Mouse (Mus musculus) liver, embryonic 12.5 days (tissue): ENCODE results near the gene Filip1. TPM values are rescaled to one million over a fixed set of nuclear protein-coding genes. Genes with fewer than 3 reads are reported as not detected.

Source experiments
- ATAC-seq: fragments of 200-750 bp; cut with Nextera tagmentation; 2 replicates; pipeline ENCODE4 v1.8.0; 2017; ENCODE audit warnings: moderate number of reproducible peaks, mild to moderate bottlenecking, moderate library complexity
- H3K27ac ChIP-seq: fragments of 300-500 bp; sonication (generic); 2 replicates; pipeline ENCODE4 v1.5.1; 2016; ENCODE audit warnings: mild to moderate bottlenecking
- H3K27me3 ChIP-seq: fragments of 300-500 bp; sonication (generic); replicated peaks from 2 replicates; pipeline ENCODE4 v1.6.1; 2016; ENCODE audit warnings: mild to moderate bottlenecking, moderate library complexity
- H3K36me3 ChIP-seq: fragments of 300-500 bp; sonication (generic); 2 replicates; pipeline ENCODE4 v1.6.1; 2016; ENCODE audit warnings: mild to moderate bottlenecking, moderate library complexity
- H3K4me1 ChIP-seq: fragments of 300-500 bp; sonication (generic); 2 replicates; pipeline ENCODE4 v1.6.1; 2016
- H3K4me2 ChIP-seq: fragments of 300-500 bp; sonication (generic); 2 replicates; pipeline ENCODE4 v1.6.1; 2016; ENCODE audit warnings: mild to moderate bottlenecking, moderate library complexity
- H3K4me3 ChIP-seq: fragments of 300-500 bp; sonication (generic); 2 replicates; pipeline ENCODE4 v1.5.1; 2016; ENCODE audit warnings: mild to moderate bottlenecking, moderate library complexity
- H3K9ac ChIP-seq: fragments of 300-500 bp; sonication (generic); 2 replicates; pipeline ENCODE4 v1.6.1; 2016; ENCODE audit warnings: mild to moderate bottlenecking, moderate library complexity
- H3K9me3 ChIP-seq: fragments of 300-500 bp; sonication (generic); replicated peaks from 2 replicates; pipeline ENCODE4 v1.6.1; 2016; ENCODE audit warnings: mild to moderate bottlenecking, moderate library complexity
- WGBS: fragments of 180-500 bp; shearing (Covaris S2); methylation state at CpG from one replicate; pipeline ENCODE4 v1.1.7; 2016; ENCODE audit not compliant: insufficient replicate concordance; 5-methylcytosine and 5-hydroxymethylcytosine counted together
- polyA plus RNA-seq: library from polyadenylated mRNA; unstranded; fragments of >200 nt; fragmentation: Nextera tagmentation; extraction: Ambion mirVana; gene quantifications from 2 replicates; pipeline ENCODE4 v1.2.1, GENCODE M21; 2016

Gene Filip1
- polyA plus RNA-seq, 1 experiment from 2014 or later: 1.2 TPM

DNA sequence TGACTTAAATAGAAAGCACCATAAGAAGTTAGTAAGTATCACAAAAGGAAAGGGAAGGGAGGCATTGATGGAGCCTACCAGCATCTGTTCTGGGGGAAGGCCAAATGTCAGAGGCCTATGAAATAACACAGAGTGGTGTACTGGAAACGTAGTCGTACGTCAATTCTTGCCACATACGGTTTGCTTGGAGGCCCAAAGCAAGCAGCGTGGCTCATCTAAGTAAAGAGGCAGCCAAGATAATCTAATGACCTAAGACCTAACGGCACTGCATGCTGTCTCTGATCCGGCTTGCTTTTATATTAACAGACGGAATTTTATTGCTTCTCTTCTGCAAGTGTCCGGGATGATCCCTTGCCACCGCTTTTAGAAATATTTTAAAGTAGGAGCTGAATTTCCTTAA lies 68.7 kb downstream of the Filip1 start:
- Histone ChIP-seq H3K9me3 (no peaks in the 10 kb centered on the region), H3K27ac (no peak overlapping the region), H3K4me3 (no peak overlapping the region), H3K36me3 (no peaks in the 10 kb centered on the region), H3K4me1 (peaks cover 20% of the 10 kb centered on the region), H3K4me2 (no peak overlapping the region), H3K27me3 (no peaks in the 10 kb centered on the region), H3K9ac (no peak overlapping the region)
- ATAC-seq: no peak
- 70% methylated on average over 10 of the region's 10 CpGs for WGBS

DNA sequence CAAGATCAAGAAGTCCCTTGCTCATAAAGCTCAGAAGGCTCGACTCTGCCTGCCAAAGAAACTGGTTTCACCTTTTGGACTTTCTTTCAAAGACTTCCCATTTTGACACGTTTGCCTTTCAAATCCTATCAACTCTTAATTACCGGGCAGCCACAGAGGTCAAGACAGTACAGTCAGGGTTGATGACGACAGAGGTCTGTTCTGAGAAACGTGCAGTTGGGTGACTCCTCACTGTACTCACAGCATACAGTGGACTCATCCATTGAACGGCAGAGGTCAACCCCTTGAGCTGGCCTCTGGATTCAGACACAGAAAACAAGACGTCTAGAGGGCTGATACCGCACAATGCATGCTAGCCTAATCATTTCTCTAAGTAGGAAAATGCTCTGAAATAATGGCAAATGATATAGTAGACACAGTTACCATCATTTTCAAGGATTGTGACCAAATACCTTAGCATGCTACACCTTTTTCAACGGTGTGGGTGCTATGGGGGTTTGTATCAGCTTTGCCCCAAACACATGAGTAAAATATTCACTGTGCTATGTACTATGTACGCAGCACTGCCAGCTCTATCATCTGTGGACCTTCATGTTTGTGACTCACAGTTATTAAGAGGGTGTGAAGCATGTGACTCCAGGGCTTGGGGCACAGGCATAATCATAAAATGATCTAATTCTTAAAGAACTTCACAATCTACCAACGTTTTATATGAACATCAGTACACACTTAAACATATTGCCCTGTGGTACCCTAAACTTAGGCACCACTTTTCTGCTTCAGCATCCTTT lies 74.0 kb downstream of the Filip1 start:
- ATAC-seq: no peak

DNA sequence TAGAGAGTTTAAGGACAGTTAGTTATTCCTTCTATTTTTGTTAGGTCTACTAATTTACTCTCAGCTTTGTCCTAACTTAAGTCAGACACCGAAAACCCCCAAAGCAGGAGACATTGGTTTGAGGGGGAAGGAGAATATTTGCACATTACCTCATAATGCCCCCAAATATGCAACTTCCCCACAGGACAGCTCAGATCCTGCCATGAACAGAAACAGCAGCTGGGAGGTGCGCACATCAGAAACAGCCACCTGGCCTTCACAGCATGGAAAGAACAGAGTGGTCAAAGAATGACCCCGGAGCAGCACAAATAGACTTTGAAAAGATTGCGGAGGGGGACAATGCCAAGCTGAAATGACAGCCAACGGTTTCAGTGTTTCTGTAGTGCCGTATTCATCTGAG lies 75.1 kb downstream of the Filip1 start:
- Histone ChIP-seq H3K27me3 (no peaks in the 10 kb centered on the region), H3K36me3 (no peaks in the 10 kb centered on the region), H3K4me3 (no peak overlapping the region), H3K9ac (no peak overlapping the region), H3K9me3 (no peaks in the 10 kb centered on the region), H3K4me1 (no peaks in the 10 kb centered on the region), H3K27ac (no peak overlapping the region), H3K4me2 (no peak overlapping the region)
- ATAC-seq: no peak
- 75% methylated on average over 6 of the region's 6 CpGs for WGBS

More for the DNA sequence above, 74.0 kb downstream of the Filip1 start:
- H3K9ac ChIP-seq: no peak overlapping the region
- WGBS: 64% methylated on average over 11 of the region's 11 CpGs
- H3K4me3 ChIP-seq: no peak overlapping the region
- no peaks in the 10 kb centered on the region for H3K27me3 ChIP-seq
- no peaks in the 10 kb centered on the region for H3K36me3 ChIP-seq
- H3K27ac ChIP-seq: no peak overlapping the region
- H3K4me2 ChIP-seq: no peak overlapping the region
- H3K4me1 ChIP-seq: no peaks in the 10 kb centered on the region
- H3K9me3 ChIP-seq: no peaks in the 10 kb centered on the region

DNA sequence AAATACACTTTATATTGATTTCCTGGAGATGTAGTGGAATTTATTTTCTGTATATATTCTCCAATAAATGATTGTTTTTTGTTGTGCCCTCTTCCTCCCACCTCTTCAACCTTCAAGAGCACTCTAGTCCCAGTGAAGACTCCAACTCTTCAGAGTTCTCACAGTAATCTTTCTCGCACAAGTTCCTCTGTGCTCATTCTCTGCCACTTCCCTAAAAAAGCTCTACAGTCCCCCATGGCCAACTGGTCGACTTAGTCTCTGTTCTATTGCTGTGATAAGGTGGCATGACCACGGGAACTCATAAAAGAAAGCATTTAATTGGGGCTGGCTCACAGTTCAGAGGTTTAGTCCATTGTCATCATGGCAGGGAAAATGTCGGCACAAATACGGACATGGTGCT lies 80.1 kb downstream of the Filip1 start:
- no peaks in the 10 kb centered on the region for H3K9me3 ChIP-seq
- no peak overlapping the region for H3K9ac ChIP-seq
- H3K27ac ChIP-seq: no peak overlapping the region
- no peak overlapping the region for H3K4me3 ChIP-seq
- no peaks in the 10 kb centered on the region for H3K27me3 ChIP-seq
- H3K4me1 ChIP-seq: no peaks in the 10 kb centered on the region
- 54% methylated on average over 5 of the region's 5 CpGs for WGBS
- no peak for ATAC-seq
- no peaks in the 10 kb centered on the region for H3K36me3 ChIP-seq
- no peak overlapping the region for H3K4me2 ChIP-seq

DNA sequence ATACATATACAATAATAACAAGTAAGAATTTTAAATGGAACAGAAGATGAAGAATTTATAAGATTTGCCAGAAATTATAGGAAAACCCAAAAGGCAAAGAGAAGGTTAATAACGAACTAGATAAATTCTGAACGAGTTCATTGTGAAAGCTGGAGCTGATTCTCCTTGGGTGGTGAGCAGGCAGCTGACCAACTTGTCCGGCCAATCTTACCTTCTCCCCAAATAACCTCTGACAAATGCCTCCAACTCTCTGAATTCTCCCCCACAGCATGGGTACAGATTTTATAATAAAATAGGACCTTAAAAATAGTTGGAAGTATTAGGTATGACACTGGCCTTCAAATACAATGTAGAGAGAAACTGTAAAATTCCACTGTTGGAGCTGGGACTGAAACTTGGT lies 84.6 kb downstream of the Filip1 start:
- no peak overlapping the region for H3K9ac ChIP-seq
- ATAC-seq: no peak
- 76% methylated on average over 3 of the region's 3 CpGs for WGBS
- no peaks in the 10 kb centered on the region for H3K27me3 ChIP-seq
- no peaks in the 10 kb centered on the region for H3K9me3 ChIP-seq
- H3K27ac ChIP-seq: no peak overlapping the region
- H3K4me3 ChIP-seq: no peak overlapping the region
- no peak overlapping the region for H3K4me2 ChIP-seq
- no peaks in the 10 kb centered on the region for H3K4me1 ChIP-seq
- H3K36me3 ChIP-seq: no peaks in the 10 kb centered on the region

DNA sequence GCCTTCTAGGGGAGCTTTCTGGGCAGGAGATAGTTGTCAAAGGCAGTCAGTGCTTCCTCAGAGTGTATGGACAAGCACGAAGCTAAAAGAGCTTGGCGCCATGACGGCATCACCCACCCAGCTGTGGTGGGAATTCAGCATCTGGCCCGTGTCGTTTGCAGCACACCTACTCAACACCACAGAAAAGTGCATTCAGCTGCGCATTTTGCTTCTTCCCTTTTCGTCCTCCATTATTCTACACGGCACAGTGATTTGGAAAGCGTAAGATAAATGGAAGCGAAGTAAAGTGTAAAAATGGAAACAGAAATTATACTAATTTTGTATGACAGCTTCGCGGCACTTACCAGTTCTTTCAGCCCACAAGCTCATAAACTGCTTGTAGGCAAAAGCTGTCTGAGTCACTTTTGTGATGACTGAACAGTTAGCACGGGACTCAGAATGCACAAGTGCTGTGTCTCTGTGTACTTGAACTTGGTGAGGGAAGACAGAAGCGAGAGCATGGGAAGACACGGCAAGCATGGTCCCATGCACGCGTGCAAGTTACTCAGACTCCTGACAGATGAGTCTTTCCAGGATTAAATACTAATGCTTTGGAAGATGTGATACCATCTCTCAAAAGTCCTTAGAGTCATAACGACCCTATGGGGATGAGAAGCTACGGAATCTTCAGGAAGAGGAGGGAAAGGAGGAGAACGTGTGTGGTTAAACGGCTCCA lies 85.3 kb downstream of the Filip1 start:
- Histone ChIP-seq H3K36me3 (no peaks in the 10 kb centered on the region), H3K27me3 (no peaks in the 10 kb centered on the region), H3K9ac (no peak overlapping the region), H3K4me3 (no peak overlapping the region), H3K9me3 (no peaks in the 10 kb centered on the region), H3K4me2 (no peak overlapping the region), H3K27ac (no peak overlapping the region), H3K4me1 (no peaks in the 10 kb centered on the region)
- WGBS: 79% methylated on average over 21 of the region's 21 CpGs
- no peak for ATAC-seq

DNA sequence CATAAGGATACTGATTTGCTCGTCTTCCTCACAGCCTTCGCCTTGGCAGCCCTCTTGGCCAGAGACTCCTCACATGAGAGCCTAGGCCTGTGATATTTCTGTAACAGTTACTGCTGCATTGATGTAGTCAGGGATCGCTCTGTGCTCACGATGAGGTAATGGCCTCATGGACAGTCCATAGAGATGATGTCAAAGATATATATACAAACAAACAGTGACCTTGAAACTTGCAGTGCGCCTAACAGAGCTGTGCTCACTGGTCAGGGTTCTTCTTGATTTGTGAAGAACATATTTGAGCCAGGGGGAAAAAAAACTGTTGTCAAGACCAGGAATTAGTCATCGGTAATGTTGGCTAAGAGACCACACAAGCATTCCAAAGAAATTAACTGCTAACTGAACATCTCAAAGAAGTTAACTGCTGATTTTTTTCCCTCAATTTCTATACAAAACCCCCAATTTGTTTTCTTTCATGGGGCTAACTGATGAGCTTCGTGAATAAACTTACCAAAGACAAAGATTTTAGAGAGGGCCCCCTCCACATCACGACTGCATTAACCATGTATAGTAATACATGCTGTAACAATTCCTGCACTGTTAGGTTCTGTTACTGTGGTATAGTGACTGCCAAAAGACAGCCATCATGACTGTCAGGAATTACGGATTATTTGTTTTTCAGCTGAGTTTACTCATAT lies 86.0 kb downstream of the Filip1 start:
- Histone ChIP-seq H3K9me3 (no peaks in the 10 kb centered on the region), H3K4me3 (no peak overlapping the region), H3K4me1 (no peaks in the 10 kb centered on the region), H3K27ac (no peak overlapping the region), H3K36me3 (no peaks in the 10 kb centered on the region), H3K27me3 (no peaks in the 10 kb centered on the region), H3K9ac (no peak overlapping the region), H3K4me2 (no peak overlapping the region)
- no peak for ATAC-seq
- 73% methylated on average over 9 of the region's 9 CpGs for WGBS

DNA sequence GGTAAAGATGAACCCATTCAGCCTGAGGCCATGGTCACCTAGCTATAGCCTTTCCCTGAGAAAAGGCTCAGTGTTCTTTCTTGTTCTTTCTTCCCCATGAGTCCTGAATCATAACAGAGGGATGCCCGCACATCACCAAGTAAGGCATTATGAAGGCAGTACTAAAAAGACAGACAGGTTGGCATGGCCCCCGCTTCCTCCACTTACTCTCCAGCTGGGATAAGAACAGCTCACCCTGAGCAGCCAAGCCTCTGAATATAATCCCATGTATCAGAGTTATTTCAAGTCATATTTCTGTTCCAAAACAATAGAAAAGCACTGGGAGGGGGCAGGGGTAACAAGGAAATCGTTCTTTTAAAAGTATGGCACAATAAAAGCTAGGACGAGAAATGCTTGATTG lies 86.7 kb downstream of the Filip1 start:
- no peak for ATAC-seq
- no peak overlapping the region for H3K27ac ChIP-seq
- 72% methylated on average over 4 of the region's 4 CpGs for WGBS

DNA sequence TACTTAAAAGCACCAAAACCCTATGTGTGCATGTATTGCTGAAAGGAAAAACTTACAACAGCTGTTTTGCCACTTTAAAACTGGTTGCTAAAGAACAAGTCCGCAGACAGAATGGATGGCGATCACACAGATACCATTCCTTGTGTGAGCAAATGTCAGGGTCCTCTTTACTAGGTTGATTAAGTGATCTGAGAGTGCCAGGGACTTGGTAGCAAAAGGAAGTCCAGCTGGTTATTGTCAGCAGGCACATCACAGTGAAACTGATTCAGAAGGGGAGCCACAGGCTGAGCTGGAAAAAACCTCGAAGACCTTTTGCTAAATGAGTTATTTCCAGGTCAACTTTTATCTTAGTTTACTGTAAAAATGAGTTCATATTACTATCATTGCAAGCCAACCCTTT lies 89.4 kb downstream of the Filip1 start:
- 73% methylated on average over 3 of the region's 3 CpGs for WGBS
- no peaks in the 10 kb centered on the region for H3K36me3 ChIP-seq
- peaks cover 6% of the 10 kb centered on the region for H3K4me1 ChIP-seq
- no peak overlapping the region for H3K4me3 ChIP-seq
- H3K4me2 ChIP-seq: no peak overlapping the region
- no peaks in the 10 kb centered on the region for H3K27me3 ChIP-seq
- H3K9me3 ChIP-seq: no peaks in the 10 kb centered on the region
- H3K9ac ChIP-seq: no peak overlapping the region
- no peak overlapping the region for H3K27ac ChIP-seq
- no peak for ATAC-seq

More for the DNA sequence above, 86.7 kb downstream of the Filip1 start:
- H3K27me3 ChIP-seq: no peaks in the 10 kb centered on the region
- no peaks in the 10 kb centered on the region for H3K9me3 ChIP-seq
- H3K4me1 ChIP-seq: no peaks in the 10 kb centered on the region
- no peak overlapping the region for H3K4me2 ChIP-seq
- no peak overlapping the region for H3K4me3 ChIP-seq
- no peaks in the 10 kb centered on the region for H3K36me3 ChIP-seq
- no peak overlapping the region for H3K9ac ChIP-seq

DNA sequence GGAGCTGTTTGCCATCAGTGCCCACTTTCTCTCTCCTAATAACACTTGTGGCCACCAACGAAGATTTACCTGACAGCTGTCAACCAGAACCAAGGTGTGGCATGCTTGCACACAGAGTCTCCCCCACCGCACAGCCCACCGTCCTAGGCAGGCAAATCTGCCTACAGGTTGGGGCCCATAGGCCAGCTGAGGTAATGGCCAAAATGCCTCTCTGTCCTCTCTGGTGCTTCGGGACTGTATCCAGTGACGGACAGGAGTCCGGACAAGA lies 90.2 kb downstream of the Filip1 start:
- Histone ChIP-seq H3K4me3 (no peak overlapping the region), H3K4me1 (peaks cover 6% of the 10 kb centered on the region), H3K36me3 (no peaks in the 10 kb centered on the region), H3K4me2 (no peak overlapping the region), H3K9ac (no peak overlapping the region), H3K9me3 (no peaks in the 10 kb centered on the region), H3K27me3 (no peaks in the 10 kb centered on the region), H3K27ac (no peak overlapping the region)
- no peak for ATAC-seq
- 79% methylated on average over 6 of the region's 6 CpGs for WGBS

DNA sequence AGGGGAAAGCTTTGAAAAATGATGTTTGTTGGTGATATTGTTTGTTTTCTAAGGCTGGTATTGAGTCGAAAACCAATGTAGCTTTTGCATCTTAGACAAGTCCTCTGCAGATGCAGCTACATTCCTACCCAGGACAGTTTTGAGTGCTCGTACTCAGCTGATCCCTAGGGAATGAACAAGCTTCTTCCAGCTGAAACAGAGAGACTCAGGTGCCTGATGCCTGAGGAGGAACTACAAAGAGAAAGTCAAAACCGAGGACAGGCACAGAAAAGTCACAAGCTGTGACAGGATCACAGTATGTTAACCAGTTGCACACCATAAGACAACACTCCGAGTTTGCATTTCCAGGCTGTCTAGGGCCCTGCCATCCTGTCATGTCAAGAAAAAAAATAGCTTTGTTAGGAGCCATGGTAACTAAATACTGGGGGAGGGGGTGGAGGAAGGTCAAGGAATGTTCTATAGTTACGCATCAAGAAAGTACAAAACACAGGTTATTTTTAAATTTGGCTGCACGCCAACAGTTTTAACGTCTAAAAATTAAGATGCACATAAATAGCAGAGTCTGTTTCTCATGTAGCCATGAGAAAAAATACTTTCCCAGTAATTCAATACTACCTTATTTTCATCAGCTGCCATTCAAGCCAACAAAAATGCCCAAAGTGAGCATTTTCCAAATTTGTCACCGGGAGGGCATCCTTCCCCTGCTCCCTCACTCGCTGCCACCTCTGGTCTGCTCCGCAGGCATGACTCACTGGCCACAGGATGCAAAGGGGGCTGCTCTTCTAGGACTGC lies 90.8 kb downstream of the Filip1 start:
- H3K9me3 ChIP-seq: no peaks in the 10 kb centered on the region
- no peak overlapping the region for H3K4me2 ChIP-seq
- H3K27me3 ChIP-seq: no peaks in the 10 kb centered on the region
- H3K27ac ChIP-seq: no peak overlapping the region
- H3K9ac ChIP-seq: no peak overlapping the region
- WGBS: 60% methylated on average over 10 of the region's 10 CpGs
- H3K4me1 ChIP-seq: peaks cover 6% of the 10 kb centered on the region
- H3K4me3 ChIP-seq: no peak overlapping the region
- H3K36me3 ChIP-seq: no peaks in the 10 kb centered on the region
- ATAC-seq: no peak

DNA sequence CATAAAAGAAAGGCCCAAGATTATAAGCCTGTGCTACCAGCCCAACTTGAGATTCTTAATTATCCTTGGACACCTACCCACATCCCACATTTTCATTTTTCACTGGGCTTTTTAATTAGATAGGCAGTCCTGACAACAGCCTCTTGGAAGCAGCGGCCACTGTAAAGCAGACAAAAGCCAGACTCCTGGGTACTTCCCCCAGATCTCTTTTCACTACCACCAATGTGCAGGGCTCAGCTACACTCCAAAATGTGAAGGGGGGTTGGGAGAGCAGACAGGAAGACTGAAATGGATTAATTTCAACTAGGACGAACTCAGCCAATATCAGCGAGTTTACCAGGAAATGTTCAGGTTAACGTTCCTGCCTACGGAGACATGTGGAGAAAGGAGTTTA lies 92.1 kb downstream of the Filip1 start:
- no peaks in the 10 kb centered on the region for H3K27me3 ChIP-seq
- H3K27ac ChIP-seq: no peak overlapping the region
- ATAC-seq: no peak
- H3K4me1 ChIP-seq: peaks cover 6% of the 10 kb centered on the region
- H3K9ac ChIP-seq: no peak overlapping the region
- H3K36me3 ChIP-seq: no peaks in the 10 kb centered on the region
- no peak overlapping the region for H3K4me3 ChIP-seq
- WGBS: 61% methylated on average over 5 of the region's 5 CpGs
- H3K9me3 ChIP-seq: no peaks in the 10 kb centered on the region
- H3K4me2 ChIP-seq: no peak overlapping the region
